In genomic region chr15:3174848-3175247, GRCm38 (mm10) we compare ENCODE assay signal across 11 mouse cellular contexts.
DNase-seq lines count a peak whose midpoint lies in the region; ATAC-seq and TF ChIP-seq lines count a peak whose summit lies in the region.
"Had no signal": no experiment of that assay in that cellular context is flagged by ENCODE, and none has a peak within 500 bp of the region (broad histone marks: within the 10 kb centered on the region; RNA-seq: fewer than 3 reads in every experiment).

No protein-coding gene starts in this region.

- H3K4me2 ChIP-seq in embryonic facial prominence, embryonic 11.5 days (ENCODE audit: low read depth, low read length) = no peak overlapping the region
- H3K4me2 ChIP-seq in lung, embryonic 14.5 days = no peak overlapping the region

- ATAC-seq in embryonic facial prominence, embryonic 11.5 days (replicated peaks; ENCODE audit: insufficient number of reproducible peaks, low FRiP score, low TSS enrichment, low read depth) = no peak
- no peak for ATAC-seq in lung, embryonic 14.5 days (ENCODE audit: insufficient read depth)
- peak; percentile 66; the same call in 1 of the 2 replicates for ATAC-seq in megakaryocyte-erythroid progenitor cell, adult 5-6 weeks (replicated peaks; ENCODE audit: low FRiP score, low TSS enrichment, poor library complexity, severe bottlenecking)
- ATAC-seq: forebrain, embryonic 16.5 days had no signal

- DNase-seq in embryonic facial prominence, embryonic 11.5 days (ENCODE audit: low spot score) = peak; percentile 12
- no peak for DNase-seq in embryonic facial prominence, embryonic 10.5 days (ENCODE audit: low spot score)
- DNase-seq in lung, embryonic 14.5 days = peak; percentile 62
- DNase-seq in lung, postnatal 14 days = no peak
- peak; percentile 25 for DNase-seq in c-Kit-positive CD71-negative TER-119-negative erythroid progenitor cells, embryonic 14.5 days (ENCODE audit: low read depth)
- DNase-seq in adrenal gland, adult 2 months = no peak
- DNase-seq in right cerebral cortex, postnatal 10 days (ENCODE audit: low spot score in 2 of 2) = no peak
- DNase-seq: cerebellum, adult 11 months had no signal

- TF ChIP-seq CTCF in lung, embryonic 14.5 days (IDR thresholded peaks at IDR 0.05; ENCODE audit: low read depth) = peak; percentile 26; the same call in 1 of the 2 replicates

- no peaks in the 10 kb centered on the region for H3K36me3 ChIP-seq in embryonic facial prominence, embryonic 11.5 days (replicated peaks; ENCODE audit: control insufficient read depth, insufficient read depth, low read depth, low read length)
- no peaks in the 10 kb centered on the region for H3K36me3 ChIP-seq in embryonic facial prominence, embryonic 10.5 days (replicated peaks)
- no peaks in the 10 kb centered on the region for H3K36me3 ChIP-seq in lung, embryonic 14.5 days (ENCODE audit: insufficient read depth)

- H3K4me3 ChIP-seq in embryonic facial prominence, embryonic 11.5 days (ENCODE audit: low read depth, low read length) = no peak overlapping the region
- H3K4me3 ChIP-seq in embryonic facial prominence, embryonic 10.5 days = no peak overlapping the region
- no peak overlapping the region for H3K4me3 ChIP-seq in lung, embryonic 14.5 days (ENCODE audit: low read depth, low read length)

- no peaks in the 10 kb centered on the region for H3K4me1 ChIP-seq in embryonic facial prominence, embryonic 11.5 days (ENCODE audit: control insufficient read depth, insufficient read depth, low read length)
- H3K4me1 ChIP-seq in embryonic facial prominence, embryonic 10.5 days = no peaks in the 10 kb centered on the region
- no peaks in the 10 kb centered on the region for H3K4me1 ChIP-seq in lung, embryonic 14.5 days (ENCODE audit: insufficient read depth)

- H3K27ac ChIP-seq in embryonic facial prominence, embryonic 11.5 days (replicated peaks; ENCODE audit: low read depth, low read length) = no peak overlapping the region
- H3K27ac ChIP-seq in embryonic facial prominence, embryonic 10.5 days (replicated peaks) = no peak overlapping the region
- no peak overlapping the region for H3K27ac ChIP-seq in lung, embryonic 14.5 days (ENCODE audit: low read depth)

- WGBS in embryonic facial prominence, embryonic 11.5 days = 50% methylated on average over 2 of the region's 2 CpGs
- 45% methylated on average over 2 of the region's 2 CpGs for WGBS in embryonic facial prominence, embryonic 10.5 days
- WGBS in lung, embryonic 14.5 days = 36% methylated on average over 2 of the region's 2 CpGs

- no peaks in the 10 kb centered on the region for H3K9me3 ChIP-seq in embryonic facial prominence, embryonic 11.5 days (replicated peaks; ENCODE audit: control insufficient read depth, low read length)
- peaks cover 21% of the 10 kb centered on the region for H3K9me3 ChIP-seq in embryonic facial prominence, embryonic 10.5 days
- H3K9me3 ChIP-seq in lung, embryonic 14.5 days (ENCODE audit: low read depth, low read length) = no peaks in the 10 kb centered on the region
- H3K9me3 ChIP-seq: megakaryocyte, embryonic 14.5 days had no signal

- H3K27me3 ChIP-seq in embryonic facial prominence, embryonic 11.5 days (ENCODE audit: control insufficient read depth, insufficient read depth, low read length) = no peaks in the 10 kb centered on the region
- H3K27me3 ChIP-seq in embryonic facial prominence, embryonic 10.5 days (replicated peaks; ENCODE audit: low read depth, poor library complexity, severe bottlenecking) = no peaks in the 10 kb centered on the region
- H3K27me3 ChIP-seq in lung, embryonic 14.5 days (ENCODE audit: insufficient read depth, low read length) = no peaks in the 10 kb centered on the region
- H3K27me3 ChIP-seq: megakaryocyte, embryonic 14.5 days had no signal

- no peak overlapping the region for H3K9ac ChIP-seq in embryonic facial prominence, embryonic 11.5 days (replicated peaks; ENCODE audit: low read length)
- H3K9ac ChIP-seq in lung, embryonic 14.5 days = no peak overlapping the region

Comparison
In these comparisons a context has a peak if more than half of its experiments do, and no peak if none do; other contexts are left out.
1. DNase-seq: peak in embryonic facial prominence, embryonic 11.5 days (single experiment), lung, embryonic 14.5 days (single experiment) and c-Kit-positive CD71-negative TER-119-negative erythroid progenitor cells, embryonic 14.5 days (single experiment); none in embryonic facial prominence, embryonic 10.5 days (single experiment), lung, postnatal 14 days (single experiment), adrenal gland, adult 2 months (single experiment) and right cerebral cortex, postnatal 10 days (0 of 2).